Mouse (Mus musculus) neutrophil, adult 65 days (primary cell): ENCODE measurements around the gene Lzic. TPM values are rescaled to one million over a fixed set of nuclear protein-coding genes. Genes with fewer than 3 reads are reported as not detected.

Experiments used
- total RNA-seq: library from RNA; stranded (reverse); gene quantifications from 2 replicates; pipeline ENCODE4 v1.2.4, GENCODE M21; 2023

The Lzic gene
- total RNA-seq = 13.0 and 20.9 TPM in 2 replicates

GRCm38 (mm10) chr4:149485053-149485824 lies at the start of gene Lzic, which contains the start of gene Nmnat1:
Gene Lzic (plus strand): TSS chr4:149485229.
Gene Nmnat1 (minus strand): TSS chr4:149485202.

GRCm38 (mm10) chr4:149454879-149455278 lies 30.1 kb upstream of the Lzic start, which contains the start of gene Rbp7:
Gene Rbp7 (minus strand): TSS chr4:149454978.

GRCm38 (mm10) chr4:149477078-149477477 lies 8.0 kb upstream of the Lzic start, which contains the start of gene Tmem274:
Gene Tmem274 (plus strand): TSS chr4:149477378.

GRCm38 (mm10) chr4:149517868-149518340 lies 32.9 kb downstream of the Lzic start, which contains the start of gene Ctnnbip1:
Gene Ctnnbip1 (plus strand): TSS chr4:149518236.

Other genes starting within 250 kb of the Lzic start
- 52.6 and 66.9 TPM in 2 replicates for gene Kif1b, start 177.5 kb upstream of the Lzic start, total RNA-seq
- 29.2 and 62.4 TPM in 2 replicates for gene Ube4b, start 58.5 kb upstream of the Lzic start, total RNA-seq
- not detected in 2 replicates for gene Rbp7, start 30.3 kb upstream of the Lzic start, total RNA-seq
- not detected in 2 replicates for gene Tmem274, start 7.9 kb upstream of the Lzic start, total RNA-seq
- gene Nmnat1, start within 50 bp of the Lzic start, total RNA-seq = 0.92 and 1.8 TPM in 2 replicates
- gene Ctnnbip1, start 33.0 kb downstream of the Lzic start, total RNA-seq = 10.7 and 17.9 TPM in 2 replicates
- gene Clstn1, start 101.2 kb downstream of the Lzic start, total RNA-seq = 0.70 and 1.6 TPM in 2 replicates
- gene Pik3cd, start 217.3 kb downstream of the Lzic start, total RNA-seq = 183 and 197 TPM in 2 replicates